Mouse (Mus musculus) heart, adult 18-20 months (tissue): ENCODE results near the gene Msi1. TPM values are rescaled to one million over a fixed set of nuclear protein-coding genes. Genes with fewer than 3 reads are reported as not detected.
A peak's percentile ranks its signal among the peaks of the same experiment; 100 is the strongest.
"Not testable (repeated sequence)": the region's sequence is repeated elsewhere in the genome, so short reads cannot be mapped to it uniquely, and the experiment has no call there.

Experiments
- DNase-seq, 2 experiments: peaks; one replicate each; pipeline ENCODE4 v3.0.0; 2021 to 2022; ENCODE audit warnings: mixed read lengths in 1 of 2
- total RNA-seq, 2 experiments: library from RNA; stranded (reverse); gene quantifications; 2 replicates each; pipeline ENCODE4 v1.2.3; 2021

The Msi1 gene
- total RNA-seq, 2 experiments from 2014 or later, result 0.40 to 0.67 TPM

GRCm38 (mm10) chr5:115489699-115490637 is 60.6 kb downstream of the Msi1 start:
- DNase-seq, result peak; percentile 93 to 95

GRCm38 (mm10) chr5:115490638-115491000 is 61.2 kb downstream of the Msi1 start:
- DNase-seq, result no peak

GRCm38 (mm10) chr5:115491076-115491475 is 61.7 kb downstream of the Msi1 start:
- DNase-seq, result no peak

- DNase-seq, result peak; percentile 80 to 92
Observed at GRCm38 (mm10) chr5:115491771-115492322, 62.4 kb downstream of the Msi1 start.

- no peak for DNase-seq
Observed at GRCm38 (mm10) chr5:115492711-115493335, 63.4 kb downstream of the Msi1 start.

- DNase-seq, result no peak
Observed at GRCm38 (mm10) chr5:115493441-115493840, 64.0 kb downstream of the Msi1 start.

GRCm38 (mm10) chr5:115495618-115496017 is 66.2 kb downstream of the Msi1 start:
- not testable (repeated sequence) for DNase-seq

- DNase-seq, result no peak
Observed at GRCm38 (mm10) chr5:115497033-115497432, 67.6 kb downstream of the Msi1 start.

GRCm38 (mm10) chr5:115498307-115499240 is 69.2 kb downstream of the Msi1 start:
- no peak for DNase-seq

- DNase-seq, result peak in 1 of 2 experiments; percentile 80
Observed at GRCm38 (mm10) chr5:115500383-115500935, 71.1 kb downstream of the Msi1 start.

GRCm38 (mm10) chr5:115503035-115503434 is 73.6 kb downstream of the Msi1 start:
- DNase-seq, result no peak

Other genes starting within 250 kb of the Msi1 start
- 1 to 10 TPM; 1.8 to 2.0 TPM for gene Cabp1, start 235.2 kb upstream of the Msi1 start, total RNA-seq
- gene Pop5, start 193.8 kb upstream of the Msi1 start, total RNA-seq, result 10 to 100 TPM; 35.6 to 37.4 TPM
- gene Rnf10, start 156.7 kb upstream of the Msi1 start, total RNA-seq, result 100 to 1,000 TPM; 373 to 434 TPM
- gene Coq5, start 149.9 kb upstream of the Msi1 start, total RNA-seq, result 100 to 1,000 TPM; 150 to 174 TPM
- 10 to 100 TPM; 95.3 to 98.8 TPM for gene Dynll1, start 128.6 kb upstream of the Msi1 start, total RNA-seq
- 10 to 100 TPM; 18.2 to 19.2 TPM for gene Srsf9, start 102.4 kb upstream of the Msi1 start, total RNA-seq
- 10 to 100 TPM; 17.2 to 18.0 TPM for gene Gatc, start 88.4 kb upstream of the Msi1 start, total RNA-seq
- 10 to 100 TPM; 26.9 to 28.4 TPM for gene Triap1, start 88.4 kb upstream of the Msi1 start, total RNA-seq
- 100 to 1,000 TPM; 273 to 280 TPM for gene Cox6a1, start 80.6 kb upstream of the Msi1 start, total RNA-seq
- gene Pla2g1b, start 36.7 kb downstream of the Msi1 start, total RNA-seq, result not detected
- gene Sirt4, start 55.1 kb downstream of the Msi1 start, total RNA-seq, result 10 to 100 TPM; 13.6 to 19.5 TPM
- gene Pxn, start 77.1 kb downstream of the Msi1 start, total RNA-seq, result 10 to 100 TPM; 34.0 to 35.1 TPM
- 100 to 1,000 TPM; 624 to 648 TPM for gene Rplp0, start 129.9 kb downstream of the Msi1 start, total RNA-seq
- 10 to 100 TPM; 39.1 to 41.5 TPM for gene Gcn1l1, start 135.7 kb downstream of the Msi1 start, total RNA-seq
- 10 to 100 TPM; 45.7 to 46.6 TPM for gene Rab35, start 202.3 kb downstream of the Msi1 start, total RNA-seq